Mouse (Mus musculus) heart, adult 2 months (tissue): ENCODE results near the gene Mad1l1. TPM values are rescaled to one million over a fixed set of nuclear protein-coding genes. Genes with fewer than 3 reads are reported as not detected.

ENCODE experiments used
- DNase-seq, 2 experiments: peaks; one replicate each; pipeline ENCODE4 v3.0.0; 2021
- H3K27ac ChIP-seq: fragments of 200-600 bp; 2 replicates; pipeline ENCODE4 v1.8.1; 2022
- H3K27me3 ChIP-seq: fragments of 200-500 bp; 2 replicates; pipeline ENCODE4 v1.6.1; 2012; ENCODE audit warnings: mild to moderate bottlenecking, low read length, inconsistent platforms, mixed read lengths; ENCODE audit not compliant: control insufficient read depth, insufficient read depth
- H3K36me3 ChIP-seq: fragments of 200-500 bp; 2 replicates; pipeline ENCODE4 v1.6.1; 2012; ENCODE audit warnings: low read length, inconsistent platforms; ENCODE audit not compliant: control insufficient read depth, insufficient read depth
- H3K4me1 ChIP-seq: fragments of 200-500 bp; 2 replicates; pipeline ENCODE4 v1.6.1; 2011; ENCODE audit warnings: low read length; ENCODE audit not compliant: control insufficient read depth, insufficient read depth
- H3K4me3 ChIP-seq: fragments of 200-600 bp; 2 replicates; pipeline ENCODE4 v1.8.1; 2022
- H3K79me2 ChIP-seq: fragments of 200-500 bp; replicated peaks from 2 replicates; pipeline ENCODE4 v1.6.1; 2012; ENCODE audit warnings: mild to moderate bottlenecking, inconsistent platforms, low read length, moderate library complexity, mixed read lengths; ENCODE audit not compliant: control insufficient read depth, insufficient read depth
- H3K9ac ChIP-seq: fragments of 200-500 bp; 2 replicates; pipeline ENCODE4 v1.6.1; 2012; ENCODE audit warnings: low read depth, mild to moderate bottlenecking, control low read depth, inconsistent platforms, low read length, mixed read lengths
- CTCF ChIP-seq: fragments of 200-600 bp; IDR thresholded peaks from 2 replicates; pipeline ENCODE4 v1.8.1; 2022; ENCODE audit warnings: antibody characterized with exemption, mild to moderate bottlenecking, moderate library complexity
- EP300 ChIP-seq: fragments of 200-500 bp; IDR thresholded peaks from 2 replicates; pipeline ENCODE4 v1.6.1; 2011; ENCODE audit warnings: low read depth, low read length, control low read depth; ENCODE audit not compliant: insufficient read depth
- POLR2A ChIP-seq: fragments of 200-500 bp; IDR thresholded peaks from 2 replicates; pipeline ENCODE4 v1.6.1; 2011; ENCODE audit warnings: mild to moderate bottlenecking, low read depth, low read length, control low read depth; ENCODE audit not compliant: insufficient read depth
- WGBS: fragments of 180-500 bp; shearing (Covaris S2); methylation state at CpG from one replicate; pipeline ENCODE4 v1.1.7; 2018; 5-methylcytosine and 5-hydroxymethylcytosine counted together
- intact Hi-C: fragments of 180-260 bp; cut with DNase I; formaldehyde crosslinking; loops from one replicate; pipeline ENCODE4 v1.15.1; 2025
- polyA plus RNA-seq: library from polyadenylated mRNA; depleted of rRNA; stranded (reverse); fragments of >200 nt; gene quantifications from 2 replicates; pipeline ENCODE4 v1.2.3, GENCODE M21; 2012
- total RNA-seq, 2 experiments: library from RNA; stranded (reverse); gene quantifications; 2 replicates each; pipeline ENCODE4 v1.2.3; 2021

Mad1l1 gene
- total and polyA plus RNA-seq, 3 experiments = 9.4 to 12.2 (median 10.1) TPM

- H3K4me3 ChIP-seq = no peak overlapping the region
- intact Hi-C loops = no loop called here
- WGBS = 91% methylated on average over 14 of the region's 14 CpGs
- H3K79me2 ChIP-seq = no peaks in the 10 kb centered on the region
- no peak overlapping the region for H3K27ac ChIP-seq
- no peaks in the 10 kb centered on the region for H3K36me3 ChIP-seq
- DNase-seq = no peak
- H3K9ac ChIP-seq = no peak overlapping the region
- no peaks in the 10 kb centered on the region for H3K27me3 ChIP-seq
- no peaks in the 10 kb centered on the region for H3K4me1 ChIP-seq
- TF ChIP-seq CTCF = no peak
- TF ChIP-seq POLR2A = no peak
- TF ChIP-seq EP300 = no peak
Measured at GRCm38 (mm10) chr5:140101409-140102009, 219.8 kb downstream of the Mad1l1 start.

GRCm38 (mm10) chr5:140098711-140099110, 222.6 kb downstream of the Mad1l1 start:
- H3K4me3 ChIP-seq = no peak overlapping the region
- TF ChIP-seq CTCF (no peak), EP300 (no peak), POLR2A (no peak)
- no peak overlapping the region for H3K9ac ChIP-seq
- H3K79me2 ChIP-seq = no peaks in the 10 kb centered on the region
- WGBS = 98% methylated on average over 5 of the region's 5 CpGs
- no peaks in the 10 kb centered on the region for H3K27me3 ChIP-seq
- no peaks in the 10 kb centered on the region for H3K36me3 ChIP-seq
- H3K27ac ChIP-seq = no peak overlapping the region
- no peak for DNase-seq
- no peaks in the 10 kb centered on the region for H3K4me1 ChIP-seq
- intact Hi-C loops = no loop called here

GRCm38 (mm10) chr5:140095203-140095602, 226.1 kb downstream of the Mad1l1 start:
- TF ChIP-seq CTCF = no peak
- TF ChIP-seq POLR2A = no peak
- no peak for TF ChIP-seq EP300
- DNase-seq = no peak
- Histone ChIP-seq H3K27ac (no peak overlapping the region), H3K36me3 (no peaks in the 10 kb centered on the region), H3K27me3 (no peaks in the 10 kb centered on the region), H3K9ac (no peak overlapping the region), H3K4me1 (no peaks in the 10 kb centered on the region), H3K4me3 (no peak overlapping the region), H3K79me2 (no peaks in the 10 kb centered on the region)
- intact Hi-C loops = no loop called here
- 93% methylated on average over 2 of the region's 2 CpGs for WGBS

GRCm38 (mm10) chr5:140093489-140093888, 227.9 kb downstream of the Mad1l1 start:
- Histone ChIP-seq H3K4me3 (no peak overlapping the region), H3K27me3 (no peaks in the 10 kb centered on the region), H3K36me3 (no peaks in the 10 kb centered on the region), H3K79me2 (no peaks in the 10 kb centered on the region), H3K4me1 (no peaks in the 10 kb centered on the region), H3K9ac (no peak overlapping the region), H3K27ac (no peak overlapping the region)
- DNase-seq = no peak
- TF ChIP-seq EP300 (no peak), CTCF (no peak), POLR2A (no peak)
- WGBS = 91% methylated on average over 8 of the region's 8 CpGs
- intact Hi-C loops = no loop called here

GRCm38 (mm10) chr5:140091601-140092000, 229.8 kb downstream of the Mad1l1 start:
- 70% methylated on average over 11 of the region's 11 CpGs for WGBS

GRCm38 (mm10) chr5:140089263-140089662, 232.1 kb downstream of the Mad1l1 start:
- no peaks in the 10 kb centered on the region for H3K36me3 ChIP-seq
- no peak overlapping the region for H3K4me3 ChIP-seq
- no peaks in the 10 kb centered on the region for H3K27me3 ChIP-seq
- no peak for DNase-seq
- no peak overlapping the region for H3K9ac ChIP-seq
- TF ChIP-seq EP300 (no peak), POLR2A (no peak), CTCF (no peak)
- intact Hi-C loops = no loop called here
- H3K4me1 ChIP-seq = no peaks in the 10 kb centered on the region
- H3K27ac ChIP-seq = no peak overlapping the region
- H3K79me2 ChIP-seq = no peaks in the 10 kb centered on the region

More at GRCm38 (mm10) chr5:140091601-140092000, 229.8 kb downstream of the Mad1l1 start:
- TF ChIP-seq POLR2A (no peak), CTCF (no peak), EP300 (no peak)
- Histone ChIP-seq H3K9ac (no peak overlapping the region), H3K27ac (no peak overlapping the region), H3K36me3 (no peaks in the 10 kb centered on the region), H3K4me3 (no peak overlapping the region), H3K4me1 (no peaks in the 10 kb centered on the region), H3K27me3 (no peaks in the 10 kb centered on the region), H3K79me2 (no peaks in the 10 kb centered on the region)
- peak; percentile 37 to 45 for DNase-seq
- intact Hi-C loops = no loop called here
